Mouse (Mus musculus) kidney, adult 2 months (tissue): ENCODE data around the gene Upk3a.

Experiments
- CTCF ChIP-seq: fragments of 200-500 bp; conservative IDR thresholded peaks from 2 replicates; pipeline ENCODE4 v1.5.1; 2011; ENCODE audit warnings: low read depth, mild to moderate bottlenecking, control low read depth, low read length, moderate library complexity, mixed read lengths; ENCODE audit not compliant: insufficient read depth, insufficient read length
- POLR2A ChIP-seq: fragments of 200-500 bp; IDR thresholded peaks from one replicate; pipeline ENCODE4 v1.6.1; 2011; ENCODE audit warnings: low read depth, low read length, control low read depth

DNA sequence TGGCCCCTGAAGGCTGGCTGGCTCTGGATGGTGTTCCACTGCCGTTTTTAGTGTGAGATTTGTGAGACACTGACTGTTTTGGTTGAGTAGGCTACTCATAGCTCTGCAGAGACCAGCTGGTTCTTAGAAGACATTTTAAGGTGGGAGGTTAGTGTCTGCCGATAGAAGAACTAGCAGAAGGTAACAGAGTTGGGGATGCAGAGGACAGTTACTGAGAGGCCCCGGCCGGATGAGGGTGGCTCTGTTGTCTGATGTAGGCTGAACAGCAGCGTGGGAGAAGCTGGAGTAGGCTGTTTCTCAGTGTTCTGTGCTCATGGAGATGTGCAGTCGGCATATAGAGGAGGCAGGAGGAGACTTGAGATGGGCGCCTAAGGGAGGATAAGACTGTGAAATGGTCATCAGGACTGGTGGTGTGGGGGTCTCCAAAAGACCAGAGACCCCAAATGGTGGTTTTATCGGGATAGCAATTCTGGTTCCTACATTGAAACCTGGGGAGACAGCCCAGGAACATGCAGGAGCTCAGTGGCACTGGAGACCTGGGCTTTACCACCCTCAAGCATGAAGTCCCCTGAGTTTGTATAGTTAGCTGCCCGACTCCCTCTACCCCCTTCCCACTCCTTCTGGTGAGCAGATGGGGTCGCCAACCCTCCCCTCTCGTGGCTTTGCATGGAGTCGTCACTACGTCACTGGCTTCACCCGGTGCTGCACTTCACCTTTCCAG is 29.4 kb downstream of the Upk3a start:
- TF ChIP-seq CTCF, result no peak
- no peak for TF ChIP-seq POLR2A
